Mouse (Mus musculus) neural tube, embryonic 11.5 days (tissue): Measurements from ENCODE around the gene Tuba1a. TPM values are rescaled to one million over a fixed set of nuclear protein-coding genes. Genes with fewer than 3 reads are reported as not detected.

Source experiments
- ATAC-seq: fragments of 200-750 bp; cut with Nextera tagmentation; 2 replicates; pipeline ENCODE4 v1.8.0; 2017; ENCODE audit warnings: moderate number of reproducible peaks, mild to moderate bottlenecking, moderate TSS enrichment, moderate library complexity; ENCODE audit not compliant: insufficient read depth, low FRiP score, low TSS enrichment
- DNase-seq: peaks from one replicate; pipeline ENCODE4 v3.0.0-alpha.2; 2015; ENCODE audit warnings: low spot score
- H3K27ac ChIP-seq: fragments of 300-500 bp; sonication (generic); 2 replicates; pipeline ENCODE4 v1.5.1; 2014; ENCODE audit warnings: low read depth, mild to moderate bottlenecking, low read length
- H3K27me3 ChIP-seq: fragments of 300-500 bp; sonication (generic); 2 replicates; pipeline ENCODE4 v1.6.1; 2014; ENCODE audit warnings: mild to moderate bottlenecking, low read length, mixed read lengths; ENCODE audit not compliant: control insufficient read depth, insufficient read depth
- H3K36me3 ChIP-seq: fragments of 300-500 bp; sonication (generic); 2 replicates; pipeline ENCODE4 v1.6.1; 2014; ENCODE audit warnings: mild to moderate bottlenecking, low read length, moderate library complexity, mixed read lengths; ENCODE audit not compliant: control insufficient read depth, insufficient read depth
- H3K4me1 ChIP-seq: fragments of 300-500 bp; sonication (generic); 2 replicates; pipeline ENCODE4 v1.6.1; 2014; ENCODE audit warnings: low read length, mixed read lengths; ENCODE audit not compliant: control insufficient read depth, insufficient read depth
- H3K4me2 ChIP-seq: fragments of 300-500 bp; sonication (generic); 2 replicates; pipeline ENCODE4 v1.6.1; 2014; ENCODE audit warnings: low read depth, mild to moderate bottlenecking, moderate library complexity
- H3K4me3 ChIP-seq: fragments of 300-500 bp; sonication (generic); 2 replicates; pipeline ENCODE4 v1.5.1; 2014; ENCODE audit warnings: low read depth, low read length
- H3K9ac ChIP-seq: fragments of 300-500 bp; sonication (generic); 2 replicates; pipeline ENCODE4 v1.6.1; 2014; ENCODE audit warnings: mild to moderate bottlenecking, low read length
- H3K9me3 ChIP-seq: fragments of 300-500 bp; sonication (generic); 2 replicates; pipeline ENCODE4 v1.6.1; 2016; ENCODE audit warnings: low read length; ENCODE audit not compliant: control insufficient read depth
- WGBS: fragments of 180-500 bp; shearing (Covaris S2); extraction: QIAGEN DNeasy Blood & Tissue Kit; methylation state at CpG from one replicate; pipeline ENCODE4 v1.1.7; 2014; 5-methylcytosine and 5-hydroxymethylcytosine counted together
- polyA plus RNA-seq: library from polyadenylated mRNA; unstranded; fragments of >200 nt; fragmentation: Nextera tagmentation; extraction: Ambion mirVana; gene quantifications from 2 replicates; pipeline ENCODE4 v1.2.1, GENCODE M21; 2014

Gene Tuba1a
- polyA plus RNA-seq, 1 experiment from 2014 or later = 8,733 TPM

- no peak overlapping the region for H3K9ac ChIP-seq
- H3K9me3 ChIP-seq = no peaks in the 10 kb centered on the region
- no peak overlapping the region; the same call in 1 of the 2 replicates for H3K4me2 ChIP-seq
- H3K27ac ChIP-seq = no peak overlapping the region
- H3K36me3 ChIP-seq = no peaks in the 10 kb centered on the region; the same call in 1 of the 2 replicates
- peaks cover 31% of the 10 kb centered on the region for H3K4me1 ChIP-seq
- 1% methylated on average over 11 of the region's 11 CpGs for WGBS
- no peaks in the 10 kb centered on the region for H3K27me3 ChIP-seq
- peak; percentile 91 for DNase-seq
- no peak for ATAC-seq
- no peak overlapping the region for H3K4me3 ChIP-seq
These were observed 40.4 kb upstream of the Tuba1a start for GRCm38 (mm10) chr15:98993865-98994264.

GRCm38 (mm10) chr15:98993093-98993793 is 39.7 kb upstream of the Tuba1a start:
- no peaks in the 10 kb centered on the region; the same call in 1 of the 2 replicates for H3K36me3 ChIP-seq
- H3K9ac ChIP-seq = peak overlapping the region; percentile 77
- peak overlapping the region; percentile 56 for H3K4me2 ChIP-seq
- peak; percentile 96 for DNase-seq
- peak; percentile 77 for ATAC-seq
- no peaks in the 10 kb centered on the region for H3K27me3 ChIP-seq
- H3K9me3 ChIP-seq = no peaks in the 10 kb centered on the region
- peak overlapping the region; percentile 16 for H3K4me3 ChIP-seq
- WGBS = 6% methylated on average over 35 of the region's 35 CpGs
- peak overlapping the region; percentile 89 for H3K27ac ChIP-seq
- H3K4me1 ChIP-seq = peaks cover 37% of the 10 kb centered on the region

- peak overlapping the region; percentile 16 for H3K4me3 ChIP-seq
- peak; percentile 42 for DNase-seq
- H3K27ac ChIP-seq = peak overlapping the region; percentile 89
- ATAC-seq = peak; percentile 22
- no peaks in the 10 kb centered on the region; the same call in 1 of the 2 replicates for H3K36me3 ChIP-seq
- H3K4me2 ChIP-seq = peak overlapping the region; percentile 56
- peaks cover 46% of the 10 kb centered on the region for H3K4me1 ChIP-seq
- no peaks in the 10 kb centered on the region for H3K9me3 ChIP-seq
- H3K27me3 ChIP-seq = no peaks in the 10 kb centered on the region
- 36% methylated on average over 17 of the region's 17 CpGs for WGBS
- H3K9ac ChIP-seq = peak overlapping the region; percentile 77
These were observed 38.8 kb upstream of the Tuba1a start for GRCm38 (mm10) chr15:98992086-98992912.

- Histone ChIP-seq H3K9ac (peak overlapping the region; percentile 77), H3K4me2 (peak overlapping the region; percentile 56), H3K4me1 (peaks cover 51% of the 10 kb centered on the region), H3K27ac (peak overlapping the region; percentile 89), H3K9me3 (no peaks in the 10 kb centered on the region), H3K4me3 (no peak overlapping the region), H3K36me3 (no peaks in the 10 kb centered on the region; the same call in 1 of the 2 replicates), H3K27me3 (no peaks in the 10 kb centered on the region)
- no peak for DNase-seq
- 13% methylated on average over 9 of the region's 9 CpGs for WGBS
- no peak for ATAC-seq
These were observed 38.1 kb upstream of the Tuba1a start for GRCm38 (mm10) chr15:98991540-98992050.

GRCm38 (mm10) chr15:98990669-98991539 is 37.4 kb upstream of the Tuba1a start:
- no peaks in the 10 kb centered on the region; the same call in 1 of the 2 replicates for H3K36me3 ChIP-seq
- DNase-seq (peak; percentile 76), ATAC-seq (0 out of 2 replicates have a peak, but pooled peaks have one; percentile 16)
- peaks cover 51% of the 10 kb centered on the region for H3K4me1 ChIP-seq
- H3K27me3 ChIP-seq = no peaks in the 10 kb centered on the region
- peak overlapping the region; percentile 77 for H3K9ac ChIP-seq
- WGBS = 17% methylated on average over 15 of the region's 15 CpGs
- peak overlapping the region; percentile 12; the same call in 1 of the 2 replicates for H3K4me3 ChIP-seq
- peak overlapping the region; percentile 89 for H3K27ac ChIP-seq
- H3K4me2 ChIP-seq = peak overlapping the region; percentile 56
- no peaks in the 10 kb centered on the region for H3K9me3 ChIP-seq

GRCm38 (mm10) chr15:98989701-98990430 is 36.4 kb upstream of the Tuba1a start:
- H3K4me1 ChIP-seq = peaks cover 51% of the 10 kb centered on the region
- ATAC-seq (no peak), DNase-seq (no peak)
- WGBS = 40% methylated on average over 9 of the region's 12 CpGs
- H3K27ac ChIP-seq = peak overlapping the region; percentile 89
- H3K4me2 ChIP-seq = peak overlapping the region; percentile 56
- H3K9me3 ChIP-seq = no peaks in the 10 kb centered on the region
- peak overlapping the region; percentile 77 for H3K9ac ChIP-seq
- no peak overlapping the region for H3K4me3 ChIP-seq
- H3K27me3 ChIP-seq = no peaks in the 10 kb centered on the region
- no peaks in the 10 kb centered on the region; the same call in 1 of the 2 replicates for H3K36me3 ChIP-seq

GRCm38 (mm10) chr15:98988787-98989186 is 35.3 kb upstream of the Tuba1a start:
- H3K27ac ChIP-seq = no peak overlapping the region
- no peak overlapping the region for H3K4me3 ChIP-seq
- DNase-seq (no peak), ATAC-seq (no peak)
- H3K9me3 ChIP-seq = no peaks in the 10 kb centered on the region
- no peaks in the 10 kb centered on the region for H3K27me3 ChIP-seq
- H3K36me3 ChIP-seq = no peaks in the 10 kb centered on the region; the same call in 1 of the 2 replicates
- H3K4me2 ChIP-seq = peak overlapping the region; percentile 57; the same call in 1 of the 2 replicates
- peaks cover 55% of the 10 kb centered on the region for H3K4me1 ChIP-seq
- WGBS = 81% methylated on average over 3 of the region's 3 CpGs
- H3K9ac ChIP-seq = no peak overlapping the region
